Mouse (Mus musculus) kidney, embryonic 15.5 days (tissue): ENCODE results near the gene Ranbp10. TPM values are rescaled to one million over a fixed set of nuclear protein-coding genes. Genes with fewer than 3 reads are reported as not detected.

Experiments used
- ATAC-seq: fragments of 200-750 bp; cut with Nextera tagmentation; replicated peaks from 2 replicates; pipeline ENCODE4 v1.8.0; 2017; ENCODE audit warnings: moderate TSS enrichment; ENCODE audit not compliant: low FRiP score
- H3K27ac ChIP-seq: fragments of 300-500 bp; sonication (generic); 2 replicates; pipeline ENCODE4 v1.5.1; 2015; ENCODE audit warnings: mild to moderate bottlenecking, inconsistent platforms
- H3K27me3 ChIP-seq: fragments of 300-500 bp; sonication (generic); 2 replicates; pipeline ENCODE4 v1.6.1; 2015; ENCODE audit warnings: inconsistent platforms
- H3K36me3 ChIP-seq: fragments of 300-500 bp; sonication (generic); 2 replicates; pipeline ENCODE4 v1.6.1; 2015; ENCODE audit warnings: inconsistent platforms
- H3K4me1 ChIP-seq: fragments of 300-500 bp; sonication (generic); 2 replicates; pipeline ENCODE4 v1.6.1; 2015; ENCODE audit warnings: inconsistent platforms
- H3K4me2 ChIP-seq: fragments of 300-500 bp; sonication (generic); 2 replicates; pipeline ENCODE4 v1.6.1; 2015; ENCODE audit warnings: moderate library complexity, mild to moderate bottlenecking, inconsistent platforms
- H3K4me3 ChIP-seq: fragments of 300-500 bp; sonication (generic); replicated peaks from 2 replicates; pipeline ENCODE4 v1.5.1; 2015; ENCODE audit warnings: mild to moderate bottlenecking, inconsistent platforms
- H3K9ac ChIP-seq: fragments of 300-500 bp; sonication (generic); 2 replicates; pipeline ENCODE4 v1.6.1; 2015; ENCODE audit warnings: mild to moderate bottlenecking, inconsistent platforms
- H3K9me3 ChIP-seq: fragments of 300-500 bp; sonication (generic); replicated peaks from 2 replicates; pipeline ENCODE4 v1.6.1; 2016; ENCODE audit warnings: inconsistent platforms
- WGBS: fragments of 180-500 bp; shearing (Covaris S2); methylation state at CpG from one replicate; pipeline ENCODE4 v1.1.7; 2015; ENCODE audit warnings: mixed read lengths; 5-methylcytosine and 5-hydroxymethylcytosine counted together
- polyA plus RNA-seq: library from polyadenylated mRNA; unstranded; fragments of >200 nt; fragmentation: Nextera tagmentation; extraction: Ambion mirVana; gene quantifications from 2 replicates; pipeline ENCODE4 v1.2.1, GENCODE M21; 2015

Gene Ranbp10
- polyA plus RNA-seq, 1 experiment from 2014 or later, result 13.8 TPM

DNA sequence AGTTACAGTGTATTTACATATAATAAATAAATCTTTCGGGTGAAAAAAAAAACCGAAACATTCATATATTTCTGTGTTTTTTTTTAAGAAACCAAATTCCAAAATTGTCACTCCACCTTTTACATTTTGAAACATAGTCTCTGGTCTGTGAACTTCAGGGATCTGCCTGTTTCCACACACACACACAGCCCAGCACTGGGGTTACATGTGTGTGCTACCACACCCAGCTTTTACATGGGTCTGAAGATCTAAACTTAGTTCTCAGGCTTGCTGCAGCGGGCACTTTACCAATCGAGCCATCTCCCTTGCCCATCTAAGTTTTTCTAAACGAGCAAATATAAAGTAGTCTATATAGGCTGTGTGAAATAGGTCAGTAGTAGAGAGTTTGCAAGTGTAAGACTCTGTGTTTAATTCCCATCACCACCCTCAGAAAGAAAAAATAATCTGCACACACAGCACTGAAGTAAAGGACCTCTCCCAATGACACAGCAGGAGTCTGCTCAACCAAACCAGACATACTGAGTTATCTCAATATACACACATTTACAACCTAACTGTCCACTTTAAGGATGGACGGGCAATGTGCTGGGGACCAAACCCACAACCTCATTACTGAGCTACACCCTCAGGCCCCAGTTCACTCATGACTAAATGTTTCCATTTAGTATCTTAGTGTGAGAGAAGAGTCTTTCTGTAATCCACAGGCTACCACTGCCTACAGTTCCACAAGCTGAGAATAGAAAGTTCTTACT is 25.8 kb downstream of the Ranbp10 start:
- ATAC-seq, result peak; percentile 64; the same call in 1 of the 2 replicates
- WGBS, result 87% methylated on average over 6 of the region's 6 CpGs
- no peak overlapping the region for H3K9ac ChIP-seq
- no peaks in the 10 kb centered on the region for H3K27me3 ChIP-seq
- H3K4me2 ChIP-seq, result no peak overlapping the region
- peaks cover 22% of the 10 kb centered on the region for H3K4me1 ChIP-seq
- no peak overlapping the region for H3K27ac ChIP-seq
- peaks cover 21% of the 10 kb centered on the region for H3K36me3 ChIP-seq
- H3K9me3 ChIP-seq, result no peaks in the 10 kb centered on the region
- no peak overlapping the region for H3K4me3 ChIP-seq

DNA sequence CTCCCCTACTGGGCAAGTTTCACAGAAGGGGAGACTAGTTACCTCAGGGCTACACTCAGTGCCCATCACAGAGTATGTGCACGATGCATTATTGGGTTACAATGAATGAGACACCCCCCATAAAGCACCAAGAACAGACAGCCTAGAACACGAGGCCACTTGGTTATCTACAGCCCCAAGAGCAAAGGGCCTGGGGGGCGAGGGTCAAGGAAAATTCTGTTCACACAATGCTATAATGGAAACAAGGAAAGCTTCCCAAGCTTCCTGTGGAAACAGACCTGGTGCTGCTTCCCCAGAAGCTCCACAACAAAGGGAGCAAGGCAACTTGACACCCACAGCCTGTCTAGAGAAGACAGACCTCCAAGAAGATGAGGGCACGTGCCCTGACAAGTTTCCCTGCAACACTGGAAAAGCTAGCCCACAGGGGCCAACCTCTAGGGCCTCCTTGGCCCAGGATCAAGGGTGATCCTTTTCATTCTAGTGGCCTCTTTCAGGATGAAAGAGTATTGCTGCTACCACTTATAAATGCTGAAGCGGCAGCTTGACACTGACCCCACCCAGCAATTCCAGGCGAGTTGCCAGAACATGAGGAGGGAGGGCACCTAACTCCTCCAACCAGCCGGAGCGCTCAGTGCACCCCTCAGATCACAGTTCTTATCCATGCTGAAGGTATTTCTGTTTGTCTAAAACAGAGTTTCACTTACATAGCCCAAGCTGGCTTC is 27.9 kb downstream of the Ranbp10 start:
- Histone ChIP-seq H3K27ac (peak overlapping the region; percentile 63), H3K27me3 (no peaks in the 10 kb centered on the region), H3K4me2 (0 out of 2 replicates have a peak overlapping the region, but pooled peaks have one; percentile 2), H3K36me3 (peaks cover 18% of the 10 kb centered on the region), H3K4me3 (no peak overlapping the region), H3K9me3 (no peaks in the 10 kb centered on the region), H3K9ac (no peak overlapping the region), H3K4me1 (peaks cover 17% of the 10 kb centered on the region)
- WGBS, result 29% methylated on average over 8 of the region's 8 CpGs
- peak; percentile 53; the same call in 1 of the 2 replicates for ATAC-seq

DNA sequence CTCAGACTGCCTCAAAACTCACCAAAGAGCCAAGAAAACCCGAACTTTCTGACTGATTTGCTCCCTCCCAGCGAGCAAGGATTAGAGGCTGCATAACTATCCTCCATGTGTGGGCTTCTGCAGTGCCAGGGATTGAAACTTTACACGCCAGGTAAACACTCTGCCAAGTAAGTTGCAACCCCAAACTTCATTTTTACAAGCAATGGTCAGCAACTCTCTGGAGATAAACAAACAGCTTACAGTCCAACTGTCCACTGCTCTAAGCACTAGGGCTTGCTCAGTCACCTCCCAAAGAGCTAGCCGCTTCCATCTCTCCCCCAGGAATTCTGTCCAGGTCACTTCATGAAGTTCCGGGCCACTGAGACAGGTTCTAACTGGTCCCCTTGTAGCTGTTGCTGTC is 28.7 kb downstream of the Ranbp10 start:
- no peaks in the 10 kb centered on the region for H3K27me3 ChIP-seq

DNA sequence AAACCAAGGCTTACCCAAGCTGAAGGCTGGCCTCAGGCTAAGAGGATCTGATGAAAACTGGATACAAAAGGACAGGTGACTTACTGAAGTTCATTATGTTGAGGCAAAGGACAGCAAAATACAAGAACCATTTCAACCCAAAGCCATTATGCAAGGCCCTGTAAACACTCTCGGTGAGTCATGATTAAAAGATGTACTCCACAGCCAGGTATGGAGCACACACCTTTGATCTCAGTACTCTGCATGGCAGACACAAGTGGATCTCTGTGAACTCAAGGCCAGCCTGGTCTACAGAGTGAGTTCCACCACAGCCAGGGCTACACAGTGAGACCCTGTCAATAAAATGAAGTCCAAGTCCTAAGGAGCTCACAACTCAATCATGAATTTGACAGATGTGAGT is 31.4 kb downstream of the Ranbp10 start:
- H3K4me3 ChIP-seq, result no peak overlapping the region
- 0 out of 2 replicates have a peak, but pooled peaks cover 9% of the 10 kb centered on the region for H3K36me3 ChIP-seq
- H3K9me3 ChIP-seq, result no peaks in the 10 kb centered on the region
- no peak overlapping the region for H3K9ac ChIP-seq
- H3K4me1 ChIP-seq, result peaks cover 20% of the 10 kb centered on the region
- no peak for ATAC-seq
- H3K27ac ChIP-seq, result no peak overlapping the region
- H3K27me3 ChIP-seq, result no peaks in the 10 kb centered on the region
- no peak overlapping the region for H3K4me2 ChIP-seq
- 80% methylated on average over 1 of the region's 1 CpGs for WGBS

More for the DNA sequence above, 28.7 kb downstream of the Ranbp10 start:
- peaks cover 18% of the 10 kb centered on the region for H3K4me1 ChIP-seq
- H3K4me2 ChIP-seq, result no peak overlapping the region
- no peak overlapping the region for H3K9ac ChIP-seq
- H3K27ac ChIP-seq, result no peak overlapping the region
- WGBS, result 89% methylated on average over 5 of the region's 5 CpGs
- no peaks in the 10 kb centered on the region for H3K9me3 ChIP-seq
- H3K36me3 ChIP-seq, result peaks cover 14% of the 10 kb centered on the region
- no peak overlapping the region for H3K4me3 ChIP-seq
- ATAC-seq, result no peak

DNA sequence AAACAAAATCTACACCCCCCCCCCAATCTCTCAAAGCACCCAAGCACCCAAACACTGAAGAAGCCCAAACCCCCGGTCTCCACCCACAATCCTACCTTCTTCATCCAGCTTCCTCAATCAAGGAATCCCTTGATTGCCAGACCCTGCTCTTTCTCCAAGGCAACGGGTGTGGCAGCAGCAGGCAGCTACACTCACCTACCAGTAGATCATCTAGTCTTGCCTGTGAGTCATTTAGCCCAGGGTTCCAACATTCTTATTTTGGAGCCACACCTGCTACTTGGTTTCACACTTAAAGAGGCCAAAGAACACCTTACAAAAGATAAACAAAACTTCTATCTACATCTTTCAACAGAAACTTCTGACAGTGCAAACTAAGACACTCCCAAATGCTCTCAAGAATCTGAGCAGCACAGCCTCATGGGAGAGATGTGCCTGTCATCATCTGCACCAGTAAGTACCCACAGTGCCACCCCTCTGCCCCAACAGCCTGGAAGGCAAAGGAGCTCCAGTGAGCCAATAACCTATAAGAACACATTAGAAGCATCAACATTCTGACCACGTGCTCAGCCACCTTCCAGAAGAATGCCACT is 33.0 kb downstream of the Ranbp10 start:
- 0 out of 2 replicates have a peak, but pooled peaks cover 10% of the 10 kb centered on the region for H3K36me3 ChIP-seq
- 78% methylated on average over 3 of the region's 3 CpGs for WGBS
- no peaks in the 10 kb centered on the region for H3K9me3 ChIP-seq
- no peak overlapping the region for H3K4me3 ChIP-seq
- no peaks in the 10 kb centered on the region for H3K27me3 ChIP-seq
- no peak overlapping the region for H3K27ac ChIP-seq
- H3K9ac ChIP-seq, result no peak overlapping the region
- no peak for ATAC-seq
- H3K4me2 ChIP-seq, result no peak overlapping the region
- H3K4me1 ChIP-seq, result peaks cover 12% of the 10 kb centered on the region

DNA sequence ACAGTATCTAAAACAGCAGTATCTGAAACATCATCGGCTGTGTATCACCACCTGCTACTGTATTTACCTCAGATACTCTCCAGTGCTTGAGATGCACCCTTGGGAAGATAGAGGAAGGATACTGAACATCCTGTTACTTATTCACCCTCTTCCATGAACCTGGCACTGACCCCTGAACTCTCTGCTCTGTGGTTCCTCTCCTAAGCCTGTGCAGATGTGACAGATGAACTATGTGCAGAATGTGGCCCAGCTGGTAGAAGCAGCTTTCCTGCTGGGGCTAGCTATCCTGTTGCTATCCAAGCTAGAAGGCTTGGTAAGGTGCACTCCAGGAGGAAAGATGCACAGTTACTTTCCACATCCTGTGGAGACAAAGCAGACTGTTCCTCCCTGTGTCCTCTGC is 33.8 kb downstream of the Ranbp10 start:
- no peak for ATAC-seq
- 100% methylated on average over 1 of the region's 1 CpGs for WGBS
- Histone ChIP-seq H3K4me2 (no peak overlapping the region), H3K4me3 (no peak overlapping the region), H3K9me3 (no peaks in the 10 kb centered on the region), H3K9ac (no peak overlapping the region), H3K36me3 (peaks cover 16% of the 10 kb centered on the region; the same call in 1 of the 2 replicates), H3K27me3 (no peaks in the 10 kb centered on the region), H3K4me1 (peaks cover 4% of the 10 kb centered on the region; the same call in 1 of the 2 replicates), H3K27ac (no peak overlapping the region)

DNA sequence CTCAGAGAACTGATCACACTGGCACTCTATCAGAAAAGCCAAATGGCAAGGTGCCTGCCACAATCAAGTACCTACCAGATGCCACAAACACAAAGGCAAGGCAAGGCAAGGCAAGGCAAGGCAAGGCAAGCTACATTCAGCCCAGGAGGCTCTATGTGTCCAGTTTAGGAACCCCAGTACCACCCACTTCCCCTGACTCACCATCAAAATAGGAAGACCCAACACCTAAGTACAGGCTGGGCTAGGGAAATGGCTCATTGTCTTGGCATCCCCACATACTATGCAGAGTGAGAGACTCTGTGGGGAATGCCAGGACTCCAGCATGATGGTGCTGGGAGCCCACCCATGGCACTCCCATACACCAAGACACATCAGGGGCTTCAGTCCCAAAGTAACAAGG is 37.5 kb downstream of the Ranbp10 start:
- Histone ChIP-seq H3K4me1 (0 out of 2 replicates have a peak, but pooled peaks cover 3% of the 10 kb centered on the region), H3K9me3 (no peaks in the 10 kb centered on the region), H3K9ac (no peak overlapping the region), H3K27ac (no peak overlapping the region), H3K4me2 (no peak overlapping the region), H3K36me3 (peaks cover 29% of the 10 kb centered on the region), H3K27me3 (no peaks in the 10 kb centered on the region), H3K4me3 (no peak overlapping the region)
- ATAC-seq, result no peak

DNA sequence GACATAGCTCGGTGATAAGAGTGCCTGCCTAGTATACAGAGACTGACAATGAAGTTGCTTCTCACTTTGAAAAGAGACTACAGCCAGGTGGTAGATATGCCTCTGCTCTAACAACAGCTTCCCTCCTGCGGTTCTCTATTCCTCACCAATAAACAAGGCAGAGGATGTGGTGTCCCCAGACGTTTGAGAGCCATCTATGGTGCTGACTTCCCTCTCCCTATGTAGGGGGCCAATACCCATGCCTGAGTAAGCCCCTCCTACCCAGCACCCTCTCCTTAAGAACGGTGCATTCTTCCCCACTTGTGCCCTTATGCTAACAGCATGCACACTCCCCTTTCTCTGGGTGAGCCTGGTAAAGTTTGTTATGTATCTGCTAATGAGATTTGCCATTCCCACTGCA is 38.2 kb downstream of the Ranbp10 start:
- WGBS, result 64% methylated on average over 4 of the region's 4 CpGs

DNA sequence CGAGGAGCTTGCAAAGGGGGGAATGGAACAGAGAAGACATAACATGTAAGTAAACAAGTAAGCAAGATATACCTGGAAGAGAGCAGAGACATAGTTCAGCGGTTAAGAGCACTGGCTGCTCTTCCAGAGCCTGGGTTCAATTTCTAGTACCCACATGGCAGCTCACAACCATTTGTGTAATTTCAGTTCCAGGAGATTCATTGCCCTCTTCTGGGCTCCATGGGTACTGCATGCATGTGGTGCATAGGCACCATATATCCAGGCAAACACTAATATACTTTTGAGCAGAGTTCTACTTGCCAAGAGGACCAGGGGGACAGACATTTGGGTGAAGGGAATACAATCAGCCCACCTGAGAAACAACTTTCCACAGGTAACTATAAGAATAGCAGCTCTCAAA is 38.9 kb downstream of the Ranbp10 start:
- Histone ChIP-seq H3K27ac (no peak overlapping the region), H3K9me3 (no peaks in the 10 kb centered on the region), H3K4me2 (no peak overlapping the region), H3K4me1 (0 out of 2 replicates have a peak, but pooled peaks cover under 1% of the 10 kb centered on the region), H3K9ac (no peak overlapping the region), H3K27me3 (no peaks in the 10 kb centered on the region), H3K36me3 (peaks cover 38% of the 10 kb centered on the region), H3K4me3 (no peak overlapping the region)
- 92% methylated on average over 2 of the region's 2 CpGs for WGBS
- ATAC-seq, result no peak

More for the DNA sequence above, 38.2 kb downstream of the Ranbp10 start:
- Histone ChIP-seq H3K27ac (no peak overlapping the region), H3K4me2 (no peak overlapping the region), H3K9me3 (no peaks in the 10 kb centered on the region), H3K27me3 (no peaks in the 10 kb centered on the region), H3K4me1 (0 out of 2 replicates have a peak, but pooled peaks cover 3% of the 10 kb centered on the region), H3K36me3 (peaks cover 33% of the 10 kb centered on the region), H3K9ac (no peak overlapping the region), H3K4me3 (no peak overlapping the region)
- ATAC-seq, result no peak

DNA sequence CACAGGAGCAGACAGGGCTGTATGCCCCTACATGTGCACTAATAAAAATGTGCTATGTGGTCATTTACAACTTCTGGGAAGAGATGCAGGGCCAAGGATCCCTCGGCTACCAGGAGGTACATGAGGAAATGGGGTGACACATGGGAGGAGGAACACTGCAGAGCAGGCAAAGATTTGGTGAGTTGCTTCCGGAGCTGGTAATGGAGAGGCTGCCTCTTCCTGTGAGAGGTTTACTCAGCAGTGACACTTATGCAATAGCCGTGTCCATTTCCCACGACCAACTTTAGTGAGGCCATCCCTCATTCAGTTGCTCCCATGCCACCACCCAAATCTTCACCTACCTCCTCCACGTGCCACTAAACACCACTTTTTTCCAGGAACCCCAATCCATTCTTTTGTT is 46.9 kb downstream of the Ranbp10 start:
- WGBS, result 89% methylated on average over 5 of the region's 5 CpGs
- ATAC-seq, result no peak
- Histone ChIP-seq H3K27ac (no peak overlapping the region), H3K27me3 (no peaks in the 10 kb centered on the region), H3K36me3 (peaks cover 93% of the 10 kb centered on the region), H3K9me3 (no peaks in the 10 kb centered on the region), H3K4me1 (no peaks in the 10 kb centered on the region), H3K4me2 (no peak overlapping the region), H3K9ac (no peak overlapping the region), H3K4me3 (no peak overlapping the region)

DNA sequence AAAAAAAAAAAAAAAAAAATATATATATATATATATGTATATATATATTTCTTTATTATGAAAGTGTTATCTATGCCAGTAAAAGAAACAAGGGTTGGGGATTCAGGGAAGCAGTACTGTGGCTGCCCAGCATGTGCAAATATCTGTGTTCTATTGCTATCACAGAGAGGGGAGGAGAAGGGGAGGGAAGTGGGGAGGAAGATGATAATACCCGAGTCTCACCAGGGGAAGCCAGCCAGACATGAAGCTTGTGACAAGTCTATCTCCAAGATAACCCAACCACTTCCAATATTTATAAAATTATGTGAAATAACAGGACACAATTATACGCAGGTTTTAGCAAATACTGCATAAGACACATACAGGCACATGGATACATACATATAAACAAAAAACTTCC is 49.3 kb downstream of the Ranbp10 start:
- Histone ChIP-seq H3K9ac (no peak overlapping the region), H3K4me1 (no peaks in the 10 kb centered on the region), H3K4me3 (no peak overlapping the region), H3K4me2 (no peak overlapping the region), H3K27me3 (no peaks in the 10 kb centered on the region), H3K36me3 (peaks cover 99% of the 10 kb centered on the region), H3K27ac (no peak overlapping the region), H3K9me3 (no peaks in the 10 kb centered on the region)
- ATAC-seq, result no peak
- 94% methylated on average over 2 of the region's 2 CpGs for WGBS

DNA sequence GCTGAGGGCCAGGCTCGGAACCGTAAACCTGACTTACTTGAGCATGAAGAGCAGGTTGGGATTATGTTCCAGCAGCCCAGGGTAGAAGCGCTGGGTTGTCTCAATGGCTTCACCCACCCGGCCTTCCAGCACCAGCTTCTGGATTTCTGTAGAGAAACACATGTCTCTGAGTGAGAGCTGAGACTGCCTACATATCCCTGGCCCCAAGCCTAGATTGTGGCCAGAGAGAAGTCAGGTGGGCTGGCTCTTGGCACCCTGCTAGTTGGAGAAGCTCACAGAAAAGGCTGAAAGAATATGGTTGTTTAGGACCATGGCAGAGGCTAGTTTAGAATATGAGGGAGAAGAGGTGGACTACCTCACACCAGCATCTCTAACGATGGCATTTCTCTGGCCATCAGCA is 52.7 kb downstream of the Ranbp10 start:
- 90% methylated on average over 5 of the region's 5 CpGs for WGBS
- ATAC-seq, result no peak
- no peaks in the 10 kb centered on the region for H3K9me3 ChIP-seq
- H3K27ac ChIP-seq, result no peak overlapping the region
- no peaks in the 10 kb centered on the region for H3K27me3 ChIP-seq
- H3K9ac ChIP-seq, result no peak overlapping the region
- H3K4me2 ChIP-seq, result no peak overlapping the region
- no peak overlapping the region for H3K4me3 ChIP-seq
- H3K36me3 ChIP-seq, result peaks cover 97% of the 10 kb centered on the region
- no peaks in the 10 kb centered on the region for H3K4me1 ChIP-seq
